Mouse (Mus musculus): ENCODE measurements around the gene Faim2.
A peak's percentile ranks its signal among the peaks of the same experiment; 100 is the strongest.

Faim2 gene

DNA sequence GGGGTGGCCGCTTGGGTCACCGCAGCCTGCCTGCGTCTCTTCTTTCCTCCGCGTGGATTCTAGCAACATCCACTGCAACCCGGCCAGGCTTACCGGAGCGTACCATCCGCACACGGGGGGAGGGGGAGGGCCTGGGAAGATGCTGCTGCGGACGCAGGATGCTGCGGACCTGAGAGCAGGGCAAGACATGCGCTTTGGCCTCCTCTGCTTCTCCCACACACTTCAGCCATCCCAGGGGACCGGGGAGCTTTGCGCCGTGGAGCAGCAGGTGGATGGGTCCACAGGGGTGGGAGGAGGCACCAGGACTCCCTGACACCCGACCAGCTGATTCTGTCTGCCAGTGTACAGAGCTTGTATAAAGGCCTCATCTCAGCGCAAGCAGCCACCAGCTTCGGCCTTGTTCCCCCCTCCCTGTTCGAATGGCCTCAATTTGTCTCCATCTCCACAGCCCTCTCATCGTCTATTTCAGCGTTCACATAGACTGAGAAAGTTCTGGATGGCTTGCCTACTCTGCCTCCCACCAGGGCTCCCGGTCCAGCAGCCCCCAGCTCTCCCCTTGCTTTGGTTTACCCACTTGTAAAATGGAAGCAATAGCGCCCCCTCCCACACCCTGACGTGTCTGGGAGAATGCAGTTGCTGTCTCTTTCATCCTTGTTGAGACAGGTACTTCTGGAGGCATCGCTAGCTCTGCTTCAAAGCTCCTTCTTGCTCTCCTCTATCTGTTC is at the start of gene Faim2:
TSS of gene Faim2 (minus strand) at position 537 of the 725 bp plus-strand sequence.
- peak; percentile 50 to 83 for DNase-seq (ENCODE audit: low spot score in 2 of 2)

GRCm38 (mm10) chr15:99569123-99569522 is 41.2 kb upstream of the Faim2 start:
- peak in 1 of 2 experiments; percentile 34 for DNase-seq (ENCODE audit: low spot score in 2 of 2)

GRCm38 (mm10) chr15:99568682-99569081 is 40.7 kb upstream of the Faim2 start:
- DNase-seq (ENCODE audit: low spot score in 2 of 2), result no peak

DNA sequence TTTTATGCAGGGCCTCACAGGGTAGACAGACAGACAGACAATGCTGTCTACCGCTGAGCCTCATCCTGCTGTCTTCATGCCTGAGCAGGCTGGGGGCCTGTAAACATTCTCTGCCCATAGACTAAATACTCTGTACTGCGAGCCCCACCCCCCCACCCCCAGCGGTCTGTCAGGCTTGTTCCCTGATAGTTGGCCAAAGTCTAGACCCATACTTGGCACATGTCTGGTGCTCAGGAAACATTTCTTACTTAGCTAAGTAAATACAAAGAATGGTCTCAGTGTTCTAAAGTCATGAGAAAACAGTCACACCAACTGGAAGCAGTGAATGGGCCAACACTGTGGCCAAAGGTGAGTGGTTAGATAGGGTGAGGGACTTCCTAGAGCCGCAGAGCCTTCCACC is 39.4 kb upstream of the Faim2 start:
- no peak for DNase-seq (ENCODE audit: low spot score in 2 of 2)

DNA sequence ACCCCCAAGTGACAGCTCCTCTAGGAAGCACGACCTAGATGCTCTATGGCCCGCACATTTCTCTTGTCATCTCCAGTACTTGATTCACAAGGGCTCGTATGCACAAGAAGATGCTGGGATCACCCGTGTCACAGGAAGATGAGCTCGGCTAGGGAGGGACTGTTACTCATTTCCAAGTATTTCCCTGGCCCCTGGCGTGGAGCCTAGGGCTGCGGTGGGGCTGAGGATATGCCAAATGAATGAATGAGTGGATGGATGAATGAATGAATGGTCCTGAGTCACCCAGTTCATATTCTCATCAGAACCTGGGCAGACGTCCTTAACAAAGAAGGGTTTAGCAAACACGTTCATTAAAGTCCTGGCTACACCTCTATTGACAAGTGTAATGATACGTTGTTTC is 32.3 kb upstream of the Faim2 start:
- no peak for DNase-seq (ENCODE audit: low spot score in 2 of 2)

DNA sequence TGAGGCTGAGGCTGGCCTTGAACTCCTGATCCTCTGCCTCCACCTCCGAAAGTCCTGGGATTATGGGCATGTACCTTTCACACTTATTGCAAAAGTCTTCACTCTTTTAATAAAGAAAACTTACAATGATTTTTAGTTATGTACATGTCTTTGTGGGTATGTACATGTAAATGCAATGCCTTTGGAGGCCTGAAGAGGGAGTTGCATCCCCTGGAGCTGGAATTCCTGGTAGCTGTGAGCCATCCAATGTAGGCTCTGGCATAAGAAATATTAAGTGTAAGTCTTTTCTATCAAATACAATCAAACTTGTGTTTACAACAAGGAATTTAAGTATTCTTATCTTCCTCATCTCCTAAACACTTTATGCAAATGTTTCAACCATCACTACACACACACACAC is 31.0 kb upstream of the Faim2 start:
- DNase-seq (ENCODE audit: low spot score in 2 of 2), result no peak

- DNase-seq (ENCODE audit: low spot score in 2 of 2), result no peak
Measured at GRCm38 (mm10) chr15:99553767-99554166, 25.8 kb upstream of the Faim2 start.

GRCm38 (mm10) chr15:99549901-99550300 is 21.9 kb upstream of the Faim2 start:
- no peak for DNase-seq (ENCODE audit: low spot score in 2 of 2)

- no peak for DNase-seq (ENCODE audit: low spot score in 2 of 2)
Measured at GRCm38 (mm10) chr15:99547732-99548131, 19.8 kb upstream of the Faim2 start.

GRCm38 (mm10) chr15:99546596-99546995 is 18.6 kb upstream of the Faim2 start:
- no peak for DNase-seq (ENCODE audit: low spot score in 2 of 2)

GRCm38 (mm10) chr15:99544047-99544446 is 16.1 kb upstream of the Faim2 start:
- DNase-seq (ENCODE audit: low spot score in 2 of 2), result no peak

DNA sequence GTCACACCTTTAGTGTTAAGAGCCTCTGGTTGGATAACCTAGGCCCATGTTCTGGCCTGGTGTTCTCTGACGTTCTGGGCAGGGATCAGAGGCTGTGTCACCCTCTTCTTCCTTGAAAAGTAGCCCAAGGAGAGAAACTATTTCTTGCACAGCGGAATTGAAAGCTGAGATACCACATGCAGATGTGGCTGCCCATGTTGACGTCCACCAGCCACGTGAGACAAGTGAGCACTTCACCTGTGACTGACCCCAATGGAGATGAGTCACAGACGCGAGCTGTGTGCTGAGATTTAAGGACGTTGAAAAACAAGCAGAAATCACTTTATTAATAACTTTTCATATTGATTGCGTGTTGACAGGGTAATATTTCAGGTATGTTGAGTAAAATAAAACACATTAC is 11.9 kb upstream of the Faim2 start:
- DNase-seq (ENCODE audit: low spot score in 2 of 2), result no peak

GRCm38 (mm10) chr15:99536889-99537862 is 9.2 kb upstream of the Faim2 start:
- DNase-seq (ENCODE audit: low spot score in 2 of 2), result no peak

DNA sequence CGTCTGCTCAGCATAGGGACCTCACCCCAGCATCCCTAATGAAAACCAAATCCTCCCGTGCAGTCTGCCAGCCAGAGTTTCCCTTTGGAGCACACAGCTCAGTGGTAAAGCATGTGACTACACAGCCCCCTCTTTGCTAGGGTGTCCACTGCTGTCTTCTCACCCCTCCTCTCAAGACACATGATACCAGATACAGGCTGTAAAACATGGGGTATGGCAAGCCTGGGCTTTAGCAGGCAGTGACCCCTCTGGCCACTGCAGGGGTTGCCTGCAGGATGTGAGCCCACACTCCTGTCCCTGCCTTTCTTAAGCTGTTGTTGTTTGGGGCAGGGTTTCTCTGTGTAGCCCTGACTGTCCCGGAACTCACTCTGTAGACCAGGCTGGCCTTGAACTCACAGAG is 4.1 kb upstream of the Faim2 start:
- no peak for DNase-seq (ENCODE audit: low spot score in 2 of 2)

GRCm38 (mm10) chr15:99531146-99531545 is 3.2 kb upstream of the Faim2 start:
- no peak for DNase-seq (ENCODE audit: low spot score in 2 of 2)

DNA sequence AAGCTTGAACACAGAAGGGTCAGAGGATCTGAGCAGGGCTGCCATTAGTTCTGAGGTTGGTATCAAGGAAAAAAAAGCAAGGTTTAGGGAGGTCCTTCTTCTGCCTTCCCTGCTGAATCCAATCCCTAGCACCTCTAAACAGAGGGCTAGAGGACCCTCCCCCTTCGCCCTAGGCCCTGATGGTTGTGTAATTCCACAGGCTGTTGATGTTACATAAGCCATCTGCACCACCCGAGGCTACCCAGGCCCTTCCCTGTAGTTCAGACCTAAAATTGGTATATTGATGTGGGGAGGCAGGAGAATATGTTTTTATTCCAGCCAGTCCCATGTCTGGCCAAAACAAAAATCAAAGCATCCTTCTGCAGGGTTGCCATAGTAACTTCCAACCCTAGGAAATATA is 1.3 kb downstream of the Faim2 start:
- peak in 1 of 2 experiments; percentile 59 for DNase-seq (ENCODE audit: low spot score in 2 of 2)

DNA sequence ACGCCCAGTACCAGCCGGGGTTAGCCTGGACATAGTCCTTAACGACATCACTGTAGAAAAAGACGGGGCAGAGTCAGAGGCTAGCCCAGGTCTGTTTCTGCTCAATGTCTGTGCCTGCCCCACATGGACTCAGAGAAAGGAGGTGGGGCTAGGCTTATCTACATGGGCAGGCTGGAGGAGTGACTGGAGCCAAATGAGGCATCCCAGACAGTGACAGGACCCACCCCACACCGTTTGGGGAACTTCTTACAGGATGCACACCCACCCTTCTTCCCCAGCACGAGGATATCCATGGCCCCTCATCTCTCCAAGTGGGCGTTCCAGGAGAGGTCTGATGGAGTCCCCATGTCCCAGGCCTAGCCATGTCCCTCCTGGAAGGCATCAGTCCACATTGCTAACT is 7.7 kb downstream of the Faim2 start:
- DNase-seq (ENCODE audit: low spot score in 2 of 2), result no peak

GRCm38 (mm10) chr15:99519626-99520025 is 8.3 kb downstream of the Faim2 start:
- no peak for DNase-seq (ENCODE audit: low spot score in 2 of 2)

DNA sequence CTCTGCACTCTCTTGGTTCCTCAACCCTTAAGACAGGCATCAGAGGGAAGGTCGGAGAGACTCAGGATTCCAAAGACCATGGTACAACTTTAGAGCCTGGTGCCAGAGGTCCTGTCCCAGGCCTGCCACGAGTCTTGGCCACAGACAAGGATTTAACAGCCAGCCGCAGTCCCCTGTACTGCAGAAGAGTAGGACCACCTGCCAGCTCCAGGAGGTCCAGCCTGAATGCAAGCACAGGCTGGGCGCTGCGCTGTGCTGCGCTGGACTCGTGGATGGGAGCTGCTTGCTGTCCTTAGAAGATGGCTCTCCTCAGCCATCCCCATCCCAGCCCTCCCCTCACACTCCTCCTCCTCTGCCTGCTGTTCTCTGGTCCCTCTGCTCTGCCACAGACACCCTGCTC is 10.2 kb downstream of the Faim2 start:
- DNase-seq (ENCODE audit: low spot score in 2 of 2), result no peak

- DNase-seq (ENCODE audit: low spot score in 2 of 2), result no peak
Measured at GRCm38 (mm10) chr15:99516715-99517114, 11.2 kb downstream of the Faim2 start.

DNA sequence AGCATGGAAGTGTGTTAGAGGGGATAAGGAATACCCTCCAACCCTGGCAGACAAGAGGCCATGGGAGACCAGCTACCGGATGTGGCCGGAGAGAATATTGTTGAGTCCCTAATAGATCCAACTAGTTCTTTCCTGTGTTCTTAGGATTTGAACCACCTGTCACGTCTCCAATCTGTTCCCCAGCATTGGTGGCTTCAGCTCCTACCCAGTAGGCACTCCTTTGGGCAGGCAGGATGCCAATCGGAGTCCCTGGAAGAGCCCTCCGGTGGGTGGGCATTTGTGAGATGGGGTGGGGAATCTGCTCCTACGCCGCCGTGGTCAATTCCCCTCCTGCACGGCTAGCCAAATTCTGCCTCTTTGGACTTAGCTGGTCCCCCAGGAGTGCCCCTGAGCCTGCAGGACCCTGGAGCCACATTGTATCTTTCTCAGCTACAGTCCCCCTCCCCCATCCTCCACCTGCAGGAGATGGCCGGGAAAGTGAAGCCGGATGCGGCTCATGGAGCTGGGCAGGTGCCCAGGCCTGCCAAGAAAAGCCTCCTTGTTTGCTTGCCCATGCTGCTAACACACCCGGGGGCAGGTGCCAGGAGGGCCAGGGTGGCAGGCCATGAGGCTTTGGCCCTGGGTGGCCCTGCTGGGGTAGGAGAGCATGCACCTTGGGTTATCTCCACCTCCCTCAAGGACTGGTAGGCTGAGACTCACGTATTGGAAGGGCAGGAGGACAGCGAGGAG is 16.0 kb downstream of the Faim2 start:
- DNase-seq (ENCODE audit: low spot score in 2 of 2), result no peak

DNA sequence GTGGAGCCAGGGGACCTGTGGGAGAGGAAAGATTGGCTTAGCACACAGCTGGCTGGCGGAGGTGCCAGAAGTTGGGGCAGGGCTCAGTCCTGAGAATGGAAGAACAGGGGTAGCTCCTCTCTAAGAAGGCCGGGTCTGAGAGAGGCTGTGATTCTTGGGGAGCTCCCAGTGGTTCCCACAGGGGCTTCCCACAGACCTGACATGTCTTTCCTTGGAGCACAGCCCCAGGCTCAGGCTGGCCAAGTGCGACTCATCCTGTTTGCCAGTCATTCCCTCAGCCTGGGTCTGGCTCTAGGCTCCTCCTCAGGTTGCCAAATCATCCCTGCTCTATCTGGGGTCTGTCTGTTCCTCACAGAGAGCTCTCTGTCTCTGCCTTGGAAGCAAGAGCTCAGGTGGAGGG is 17.3 kb downstream of the Faim2 start:
- no peak for DNase-seq (ENCODE audit: low spot score in 2 of 2)
